Mouse (Mus musculus) kidney, embryonic 15.5 days (tissue): Measurements from ENCODE around the gene Gm10031. TPM values are rescaled to one million over a fixed set of nuclear protein-coding genes. Genes with fewer than 3 reads are reported as not detected.

ENCODE experiments used
- ATAC-seq: fragments of 200-750 bp; cut with Nextera tagmentation; replicated peaks from 2 replicates; pipeline ENCODE4 v1.8.0; 2017; ENCODE audit warnings: moderate TSS enrichment; ENCODE audit not compliant: low FRiP score
- H3K27ac ChIP-seq: fragments of 300-500 bp; sonication (generic); 2 replicates; pipeline ENCODE4 v1.5.1; 2015; ENCODE audit warnings: mild to moderate bottlenecking, inconsistent platforms
- H3K27me3 ChIP-seq: fragments of 300-500 bp; sonication (generic); 2 replicates; pipeline ENCODE4 v1.6.1; 2015; ENCODE audit warnings: inconsistent platforms
- H3K36me3 ChIP-seq: fragments of 300-500 bp; sonication (generic); 2 replicates; pipeline ENCODE4 v1.6.1; 2015; ENCODE audit warnings: inconsistent platforms
- H3K4me1 ChIP-seq: fragments of 300-500 bp; sonication (generic); 2 replicates; pipeline ENCODE4 v1.6.1; 2015; ENCODE audit warnings: inconsistent platforms
- H3K4me2 ChIP-seq: fragments of 300-500 bp; sonication (generic); 2 replicates; pipeline ENCODE4 v1.6.1; 2015; ENCODE audit warnings: moderate library complexity, mild to moderate bottlenecking, inconsistent platforms
- H3K4me3 ChIP-seq: fragments of 300-500 bp; sonication (generic); replicated peaks from 2 replicates; pipeline ENCODE4 v1.5.1; 2015; ENCODE audit warnings: mild to moderate bottlenecking, inconsistent platforms
- H3K9ac ChIP-seq: fragments of 300-500 bp; sonication (generic); 2 replicates; pipeline ENCODE4 v1.6.1; 2015; ENCODE audit warnings: mild to moderate bottlenecking, inconsistent platforms
- H3K9me3 ChIP-seq: fragments of 300-500 bp; sonication (generic); replicated peaks from 2 replicates; pipeline ENCODE4 v1.6.1; 2016; ENCODE audit warnings: inconsistent platforms
- WGBS: fragments of 180-500 bp; shearing (Covaris S2); methylation state at CpG from one replicate; pipeline ENCODE4 v1.1.7; 2015; ENCODE audit warnings: mixed read lengths; 5-methylcytosine and 5-hydroxymethylcytosine counted together
- polyA plus RNA-seq: library from polyadenylated mRNA; unstranded; fragments of >200 nt; fragmentation: Nextera tagmentation; extraction: Ambion mirVana; gene quantifications from 2 replicates; pipeline ENCODE4 v1.2.1, GENCODE M21; 2015

Gm10031 gene
- polyA plus RNA-seq, 1 experiment from 2014 or later = 0.42 TPM

DNA sequence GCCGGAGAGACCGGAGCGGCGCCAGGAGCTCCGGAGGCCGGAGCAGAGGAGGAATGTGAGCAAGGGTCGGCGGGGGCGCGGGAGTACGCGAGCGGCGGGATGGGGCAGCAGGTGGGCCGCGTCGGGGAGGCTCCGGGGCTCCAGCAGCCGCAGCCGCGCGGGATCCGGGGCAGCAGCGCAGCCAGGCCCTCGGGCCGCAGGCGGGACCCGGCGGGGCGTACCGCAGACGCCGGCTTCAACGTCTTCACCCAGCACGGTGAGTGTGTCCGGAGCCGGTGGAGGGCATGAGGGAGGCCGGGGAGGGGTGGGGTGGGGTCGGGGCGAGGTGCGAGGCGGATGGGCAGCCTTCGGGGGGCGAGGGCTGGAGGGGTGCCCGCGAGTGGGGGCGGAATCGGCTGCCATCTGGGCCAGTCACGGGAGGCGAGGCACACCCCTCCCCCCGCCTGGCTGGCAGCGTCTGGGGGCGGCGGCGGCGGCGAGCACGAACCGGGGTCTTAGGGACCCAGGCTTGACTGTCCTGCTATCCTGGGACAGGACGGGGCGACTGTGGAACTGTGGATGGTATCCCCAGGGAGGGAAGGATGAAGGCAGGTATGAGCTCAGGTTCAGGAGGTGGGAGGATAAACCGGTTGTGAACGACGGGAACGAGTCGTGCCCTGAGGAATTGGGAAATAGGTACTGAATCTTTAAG lies 35.3 kb downstream of the Gm10031 start:
- ATAC-seq = peak; percentile 57
- Histone ChIP-seq H3K27ac (peak overlapping the region; percentile 96), H3K9ac (peak overlapping the region; percentile 99), H3K9me3 (no peaks in the 10 kb centered on the region), H3K27me3 (no peaks in the 10 kb centered on the region), H3K4me3 (peak overlapping the region; percentile 99), H3K4me1 (peaks cover 20% of the 10 kb centered on the region), H3K36me3 (no peaks in the 10 kb centered on the region), H3K4me2 (peak overlapping the region; percentile 75)
- under 1% methylated on average over 53 of the region's 66 CpGs for WGBS

DNA sequence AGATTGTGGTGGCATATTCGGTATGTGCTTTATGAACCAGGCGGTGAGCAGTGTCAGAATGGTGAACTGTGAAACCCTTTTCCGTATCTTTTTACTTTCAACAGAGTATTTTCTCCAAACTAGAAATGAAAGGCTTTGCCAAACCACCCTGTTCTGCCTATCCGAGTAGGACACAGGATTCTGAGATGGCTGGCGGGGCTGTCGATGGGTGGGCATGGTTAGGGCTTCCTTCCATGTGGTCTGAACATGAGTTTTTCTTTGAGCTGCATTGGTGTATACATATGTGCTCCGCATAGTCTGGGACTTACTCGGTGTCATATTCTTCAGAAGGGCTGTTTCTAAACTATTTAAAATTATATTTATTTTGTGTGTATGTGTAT lies 35.8 kb downstream of the Gm10031 start:
- Histone ChIP-seq H3K27me3 (no peaks in the 10 kb centered on the region), H3K4me1 (peaks cover 20% of the 10 kb centered on the region), H3K9me3 (no peaks in the 10 kb centered on the region), H3K36me3 (no peaks in the 10 kb centered on the region), H3K9ac (peak overlapping the region; percentile 99), H3K4me3 (peak overlapping the region; percentile 99), H3K4me2 (peak overlapping the region; percentile 75), H3K27ac (peak overlapping the region; percentile 96)
- 15% methylated on average over 8 of the region's 8 CpGs for WGBS
- ATAC-seq = 0 out of 2 replicates have a peak, but pooled peaks have one; percentile 20

DNA sequence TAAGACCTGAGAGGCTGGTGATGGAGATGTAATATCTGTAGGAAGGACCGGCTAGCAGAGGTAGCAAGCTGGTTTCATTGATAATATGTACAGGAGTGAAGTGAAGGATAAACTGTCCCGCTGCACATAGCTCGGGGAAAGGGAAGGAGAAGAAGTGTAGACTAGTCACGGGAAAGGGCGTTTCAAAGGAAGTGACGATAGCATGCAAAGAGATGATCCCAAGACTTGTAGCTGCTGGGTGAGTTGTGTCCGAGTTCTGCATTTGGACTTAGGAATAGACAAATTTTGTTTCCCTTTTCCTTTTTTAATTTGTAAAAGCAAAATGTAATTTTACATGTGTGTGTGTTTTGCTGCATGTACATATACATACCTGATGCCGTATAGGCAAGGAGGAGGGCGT lies 36.7 kb downstream of the Gm10031 start:
- H3K4me1 ChIP-seq = peaks cover 20% of the 10 kb centered on the region
- H3K27ac ChIP-seq = no peak overlapping the region
- H3K4me3 ChIP-seq = no peak overlapping the region; the same call in 1 of the 2 replicates
- H3K4me2 ChIP-seq = peak overlapping the region; percentile 19; the same call in 1 of the 2 replicates
- no peaks in the 10 kb centered on the region for H3K27me3 ChIP-seq
- no peaks in the 10 kb centered on the region for H3K9me3 ChIP-seq
- 86% methylated on average over 9 of the region's 9 CpGs for WGBS
- no peaks in the 10 kb centered on the region for H3K36me3 ChIP-seq
- no peak for ATAC-seq
- H3K9ac ChIP-seq = no peak overlapping the region

DNA sequence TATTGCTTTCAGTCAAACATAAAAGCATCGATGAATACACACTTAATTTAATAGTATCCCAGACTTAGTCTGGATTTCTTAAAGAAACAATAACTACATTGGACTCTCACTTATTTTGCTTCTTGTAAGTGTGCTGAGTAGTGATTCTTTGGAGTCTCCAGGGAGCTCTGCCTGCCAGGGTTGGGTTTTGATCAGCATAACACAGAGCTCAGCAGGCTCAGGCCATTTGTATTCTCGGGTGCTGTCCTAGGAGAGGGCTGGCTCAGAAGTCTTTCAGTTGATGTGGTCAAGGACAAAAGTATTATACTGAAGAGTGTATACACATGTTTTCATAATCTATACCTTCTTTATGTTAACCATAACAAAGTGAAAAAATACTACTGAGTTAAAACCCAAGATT lies 41.5 kb downstream of the Gm10031 start:
- peaks cover 13% of the 10 kb centered on the region for H3K4me1 ChIP-seq
- no peaks in the 10 kb centered on the region for H3K36me3 ChIP-seq
- H3K9me3 ChIP-seq = no peaks in the 10 kb centered on the region
- WGBS = 60% methylated on average over 2 of the region's 2 CpGs
- no peak overlapping the region for H3K27ac ChIP-seq
- H3K4me3 ChIP-seq = no peak overlapping the region
- ATAC-seq = no peak
- H3K9ac ChIP-seq = no peak overlapping the region
- no peaks in the 10 kb centered on the region for H3K27me3 ChIP-seq
- no peak overlapping the region for H3K4me2 ChIP-seq

DNA sequence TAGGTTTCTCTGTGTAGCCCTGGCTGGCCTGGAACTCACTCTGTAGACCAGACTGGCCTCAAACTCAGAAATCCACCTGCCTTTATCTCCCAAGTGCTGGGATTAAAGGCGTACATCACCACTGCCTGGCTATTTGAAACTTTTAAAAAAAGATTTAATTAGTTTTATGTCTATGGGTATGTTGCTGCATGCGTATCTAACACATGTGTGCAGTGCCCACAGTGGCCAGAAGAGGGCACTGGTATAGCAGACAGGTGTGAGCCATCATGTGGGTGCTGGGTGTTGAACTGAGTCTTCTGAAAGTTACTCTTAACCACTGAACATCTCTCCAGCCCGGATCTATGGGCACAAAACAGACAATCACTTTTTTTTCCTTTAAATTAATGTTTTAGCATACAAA lies 42.3 kb downstream of the Gm10031 start:
- H3K36me3 ChIP-seq = no peaks in the 10 kb centered on the region
- WGBS = 96% methylated on average over 3 of the region's 3 CpGs
- no peaks in the 10 kb centered on the region for H3K27me3 ChIP-seq
- no peak overlapping the region for H3K4me2 ChIP-seq
- ATAC-seq = no peak
- H3K4me1 ChIP-seq = peaks cover 10% of the 10 kb centered on the region; the same call in 1 of the 2 replicates
- H3K9me3 ChIP-seq = no peaks in the 10 kb centered on the region
- H3K4me3 ChIP-seq = no peak overlapping the region
- H3K9ac ChIP-seq = no peak overlapping the region
- no peak overlapping the region for H3K27ac ChIP-seq

DNA sequence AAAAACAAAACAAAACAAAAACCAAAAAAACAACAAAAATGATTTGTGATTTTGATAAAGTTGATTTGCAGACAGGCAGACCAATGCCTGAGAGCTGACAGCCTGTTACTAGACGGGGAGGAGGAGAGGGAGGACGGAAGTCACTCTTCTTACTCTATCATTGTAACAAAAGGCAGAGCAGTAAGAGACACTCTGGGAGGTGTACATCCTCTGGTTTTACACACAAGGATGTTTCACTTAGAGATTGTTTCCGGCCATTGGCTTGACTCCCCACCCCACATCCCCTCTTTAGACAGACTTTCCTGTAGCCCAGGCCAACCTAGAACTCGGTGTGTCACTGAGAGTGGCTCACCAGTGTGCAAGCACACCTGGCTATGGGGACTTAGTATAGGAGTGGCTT lies 45.8 kb downstream of the Gm10031 start:
- Histone ChIP-seq H3K4me1 (peaks cover 10% of the 10 kb centered on the region), H3K27me3 (no peaks in the 10 kb centered on the region), H3K9me3 (no peaks in the 10 kb centered on the region), H3K36me3 (no peaks in the 10 kb centered on the region), H3K9ac (no peak overlapping the region), H3K4me3 (no peak overlapping the region), H3K4me2 (no peak overlapping the region), H3K27ac (no peak overlapping the region)
- 80% methylated on average over 4 of the region's 4 CpGs for WGBS
- no peak for ATAC-seq

DNA sequence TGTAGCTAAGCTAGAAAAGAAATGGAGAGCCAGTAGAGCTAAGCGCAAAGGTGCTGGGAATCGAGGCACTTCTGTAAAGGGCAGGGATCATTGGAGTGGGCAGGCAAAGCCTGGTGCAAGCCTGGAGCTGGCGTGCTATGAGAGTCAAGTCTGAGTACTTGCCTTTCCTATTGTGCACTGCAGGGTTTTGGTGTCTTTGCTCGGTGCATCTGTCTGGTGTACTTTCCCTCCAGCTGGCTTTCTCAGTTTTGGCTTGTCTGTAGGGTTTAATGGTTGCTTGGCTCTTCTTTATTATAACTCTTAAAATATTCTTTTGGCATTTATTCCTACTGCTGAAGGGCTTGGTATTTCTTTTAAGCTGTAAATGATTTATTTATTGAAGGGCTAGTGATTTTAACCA lies 49.1 kb downstream of the Gm10031 start:
- Histone ChIP-seq H3K27ac (no peak overlapping the region), H3K9me3 (no peaks in the 10 kb centered on the region), H3K27me3 (no peaks in the 10 kb centered on the region), H3K4me1 (peaks cover 5% of the 10 kb centered on the region; the same call in 1 of the 2 replicates), H3K36me3 (no peaks in the 10 kb centered on the region), H3K9ac (no peak overlapping the region), H3K4me3 (no peak overlapping the region), H3K4me2 (no peak overlapping the region)
- WGBS = 74% methylated on average over 4 of the region's 4 CpGs
- no peak for ATAC-seq

Other genes starting within 250 kb of the Gm10031 start
- 2.8 and 2.9 TPM in 2 replicates for gene Tdrd5, start 220.3 kb upstream of the Gm10031 start, polyA plus RNA-seq
- gene Nphs2, start 213.3 kb upstream of the Gm10031 start, polyA plus RNA-seq = 31.1 and 33.6 TPM in 2 replicates
- gene Gm2000, start 158.0 kb upstream of the Gm10031 start, polyA plus RNA-seq = 847 and 878 TPM in 2 replicates
- 0.22 and 0.67 TPM in 2 replicates for gene Axdnd1, start 102.9 kb upstream of the Gm10031 start, polyA plus RNA-seq
- 40.2 and 52.1 TPM in 2 replicates for gene Soat1, start 49.7 kb upstream of the Gm10031 start, polyA plus RNA-seq
- 4.4 and 5.2 TPM in 2 replicates for gene Abl2, start 34.8 kb downstream of the Gm10031 start, polyA plus RNA-seq
- gene Tor3a, start 150.3 kb downstream of the Gm10031 start, polyA plus RNA-seq = 16.8 and 17.8 TPM in 2 replicates
- gene Fam20b, start 195.1 kb downstream of the Gm10031 start, polyA plus RNA-seq = 32.0 and 33.5 TPM in 2 replicates